ENCODE assay signal across 8 mouse cellular contexts in genomic region chr11:60706696-60707480, GRCm38 (mm10). TPM values are rescaled to one million over a fixed set of nuclear protein-coding genes. Genes with fewer than 3 reads are reported as not detected.
A peak's percentile ranks its signal among the peaks of the same experiment; 100 is the strongest.
DNase-seq lines count a peak whose midpoint lies in the region; ATAC-seq and TF ChIP-seq lines count a peak whose summit lies in the region.

No protein-coding gene starts in this region.

- peak overlapping the region; percentile 33 for H3K27ac ChIP-seq in kidney, adult 2 months (ENCODE audit: insufficient read depth, low read depth, low read length)
- peak overlapping the region; percentile 96 for H3K27ac ChIP-seq in gastrocnemius, adult 2 months
- no peak overlapping the region for H3K27ac ChIP-seq in hindbrain, embryonic 11.5 days (ENCODE audit: low read depth, low read length)
- no peak overlapping the region for H3K27ac ChIP-seq in midbrain, embryonic 16.5 days (ENCODE audit: low read length)

- no peak overlapping the region for H3K4me3 ChIP-seq in kidney, adult 2 months (ENCODE audit: insufficient read depth, low read depth, low read length)
- H3K4me3 ChIP-seq in gastrocnemius, adult 2 months: peak overlapping the region; percentile 58
- no peak overlapping the region for H3K4me3 ChIP-seq in myocyte
- H3K4me3 ChIP-seq in hindbrain, embryonic 11.5 days (ENCODE audit: low read depth, low read length): no peak overlapping the region
- no peak overlapping the region for H3K4me3 ChIP-seq in midbrain, embryonic 16.5 days (ENCODE audit: low read depth, low read length)

- H3K4me2 ChIP-seq in myocyte (ENCODE audit: low read depth): peak overlapping the region; percentile 68
- no peak overlapping the region for H3K4me2 ChIP-seq in hindbrain, embryonic 11.5 days (replicated peaks; ENCODE audit: low read depth, low read length)
- no peak overlapping the region for H3K4me2 ChIP-seq in midbrain, embryonic 16.5 days (ENCODE audit: low read length)

- H3K4me1 ChIP-seq in kidney, adult 2 months (ENCODE audit: control insufficient read depth, insufficient read depth, low read length): peaks cover 6% of the 10 kb centered on the region
- peaks cover under 1% of the 10 kb centered on the region; the same call in 1 of the 2 replicates for H3K4me1 ChIP-seq in hindbrain, embryonic 11.5 days (replicated peaks; ENCODE audit: control insufficient read depth, insufficient read depth, low read length)
- H3K4me1 ChIP-seq in midbrain, embryonic 16.5 days (ENCODE audit: control insufficient read depth, insufficient read depth, low read length): peaks cover 15% of the 10 kb centered on the region

- peaks cover 31% of the 10 kb centered on the region for H3K79me2 ChIP-seq in myocyte (ENCODE audit: control insufficient read depth, insufficient read depth)

- H3K9ac ChIP-seq in hindbrain, embryonic 11.5 days (ENCODE audit: low read depth, low read length): no peak overlapping the region
- H3K9ac ChIP-seq in midbrain, embryonic 16.5 days (ENCODE audit: low read depth, low read length): no peak overlapping the region

- DNase-seq in kidney, adult 2 months: no peak
- DNase-seq in kidney, adult 18-20 months: no peak
- peak; percentile 28 for DNase-seq in right cerebral cortex, adult 18-20 months
- no peak for DNase-seq in right cerebral cortex, postnatal 36 days (ENCODE audit: low spot score in 2 of 2)
- DNase-seq in gastrocnemius, adult 2 months: peak; percentile 44
- no peak for DNase-seq in hindbrain, embryonic 11.5 days (ENCODE audit: low spot score)

- no peaks in the 10 kb centered on the region for H3K36me3 ChIP-seq in kidney, adult 2 months (ENCODE audit: control insufficient read depth, insufficient read depth, low read length)
- H3K36me3 ChIP-seq in myocyte (ENCODE audit: control insufficient read depth, insufficient read depth): peaks cover 3% of the 10 kb centered on the region
- peaks cover 38% of the 10 kb centered on the region for H3K36me3 ChIP-seq in hindbrain, embryonic 11.5 days (ENCODE audit: control insufficient read depth, insufficient read depth, low read length)
- peaks cover 53% of the 10 kb centered on the region for H3K36me3 ChIP-seq in midbrain, embryonic 16.5 days (ENCODE audit: control insufficient read depth, insufficient read depth, low read length)

- no peaks in the 10 kb centered on the region for H3K9me3 ChIP-seq in hindbrain, embryonic 11.5 days (ENCODE audit: control insufficient read depth, low read length)
- H3K9me3 ChIP-seq in midbrain, embryonic 16.5 days (replicated peaks; ENCODE audit: control insufficient read depth, low read length, poor library complexity, severe bottlenecking): no peaks in the 10 kb centered on the region

- intact Hi-C loops in gastrocnemius, adult 2 months (cut with DNase I): no loop called here

- no peak overlapping the region for H3ac ChIP-seq in myocyte (ENCODE audit: control insufficient read depth, insufficient read length)

- ATAC-seq in hindbrain, embryonic 11.5 days (ENCODE audit: low FRiP score): no peak
- no peak for ATAC-seq in midbrain, embryonic 16.5 days

- no peaks in the 10 kb centered on the region for H3K27me3 ChIP-seq in kidney, adult 2 months (replicated peaks; ENCODE audit: control insufficient read depth, insufficient read depth, low read length)
- H3K27me3 ChIP-seq in myocyte (ENCODE audit: control insufficient read depth, insufficient read depth, insufficient read length): no peaks in the 10 kb centered on the region
- no peaks in the 10 kb centered on the region for H3K27me3 ChIP-seq in hindbrain, embryonic 11.5 days (ENCODE audit: control insufficient read depth, insufficient read depth, low read length)
- no peaks in the 10 kb centered on the region for H3K27me3 ChIP-seq in midbrain, embryonic 16.5 days (ENCODE audit: control insufficient read depth, insufficient read depth, low read depth, low read length)

- no peak for TF ChIP-seq POLR2A in kidney, adult 2 months (IDR thresholded peaks at IDR 0.05; ENCODE audit: low read depth, low read length)
- no peak for TF ChIP-seq POLR2A in myocyte (IDR thresholded peaks at IDR 0.05; ENCODE audit: insufficient read length, low read depth)

- TF ChIP-seq CTCF in kidney, adult 2 months (conservative IDR thresholded peaks at IDR 0.05; ENCODE audit: insufficient read depth, insufficient read length, low read depth, low read length): no peak
- no peak for TF ChIP-seq CTCF in gastrocnemius, adult 2 months (IDR thresholded peaks at IDR 0.05)

- WGBS in kidney, adult 2 months: 72% methylated on average over 14 of the region's 14 CpGs
- WGBS in hindbrain, embryonic 11.5 days: 90% methylated on average over 14 of the region's 14 CpGs
- WGBS in midbrain, embryonic 16.5 days: 88% methylated on average over 14 of the region's 14 CpGs

TF ChIP-seq in myocyte, 11 proteins besides CTCF, POLR2A, EP300 and RAD21:
- TF ChIP-seq MYOG (IDR thresholded peaks at IDR 0.05; ENCODE audit: control insufficient read depth in 1 of 3, insufficient read depth in 1 of 3, insufficient read length in 2 of 3, low read depth in 2 of 3) (peak in 1 of 3 experiments; percentile 55), TCF3 (IDR thresholded peaks at IDR 0.05; ENCODE audit: insufficient read length, low read depth) (no peak), MYOD1 (IDR thresholded peaks at IDR 0.05; ENCODE audit: control insufficient read depth in 1 of 3, insufficient read length in 2 of 3, low read depth in 2 of 3) (peak in 1 of 3 experiments; percentile 44)

RNA-seq across cellular contexts. Expression of gene Llgl1, which starts 7.4 kb away (rescaled TPM):
- polyA plus RNA-seq in kidney, adult 2 months (2012; rRNA removed): 26.2 and 30.6 TPM in 2 replicates
- total RNA-seq in gastrocnemius, adult 2 months (2021): 1 to 10 TPM; 9.0 to 9.5 TPM
- polyA plus RNA-seq in myocyte (2012; fragmentation: generic; extraction: Trizol): 33.4 TPM
- polyA plus RNA-seq in hindbrain, embryonic 11.5 days (2014; fragmentation: Nextera tagmentation; extraction: Ambion mirVana): 70.4 and 85.8 TPM in 2 replicates
- 44.4 and 46.8 TPM in 2 replicates for polyA plus RNA-seq in midbrain, embryonic 16.5 days (2015; fragmentation: Nextera tagmentation; extraction: Ambion mirVana)

RNA-seq across cellular contexts. Expression of gene Flii, which starts 20.2 kb away (rescaled TPM):
- 164 and 176 TPM in 2 replicates for polyA plus RNA-seq in kidney, adult 2 months (2012; rRNA removed)
- total RNA-seq in gastrocnemius, adult 2 months (2021): 100 to 1,000 TPM in 1 of 2 experiments, 10 to 100 TPM in 1; 96.1 to 103 TPM
- 247 TPM for polyA plus RNA-seq in myocyte (2012; fragmentation: generic; extraction: Trizol)
- 54.5 and 59.7 TPM in 2 replicates for polyA plus RNA-seq in hindbrain, embryonic 11.5 days (2014; fragmentation: Nextera tagmentation; extraction: Ambion mirVana)
- 78.5 and 79.2 TPM in 2 replicates for polyA plus RNA-seq in midbrain, embryonic 16.5 days (2015; fragmentation: Nextera tagmentation; extraction: Ambion mirVana)

RNA-seq across cellular contexts. Expression of gene Mief2, which starts 21.3 kb away (rescaled TPM):
- 16.9 and 17.9 TPM in 2 replicates for polyA plus RNA-seq in kidney, adult 2 months (2012; rRNA removed)
- 10 to 100 TPM; 61.9 to 91.0 TPM for total RNA-seq in gastrocnemius, adult 2 months (2021)
- polyA plus RNA-seq in myocyte (2012; fragmentation: generic; extraction: Trizol): 49.7 TPM
- polyA plus RNA-seq in hindbrain, embryonic 11.5 days (2014; fragmentation: Nextera tagmentation; extraction: Ambion mirVana): 11.8 and 12.0 TPM in 2 replicates
- polyA plus RNA-seq in midbrain, embryonic 16.5 days (2015; fragmentation: Nextera tagmentation; extraction: Ambion mirVana): 23.6 and 24.6 TPM in 2 replicates

Comparison
In these comparisons a context has a peak if more than half of its experiments do, and no peak if none do; other contexts are left out.
1. DNase-seq: peak in right cerebral cortex, adult 18-20 months (single experiment) and gastrocnemius, adult 2 months (single experiment); none in kidney, adult 2 months (single experiment), kidney, adult 18-20 months (single experiment), right cerebral cortex, postnatal 36 days (0 of 2) and hindbrain, embryonic 11.5 days (single experiment).
2. H3K27ac ChIP-seq: peak in kidney, adult 2 months (single experiment) and gastrocnemius, adult 2 months (single experiment); none in hindbrain, embryonic 11.5 days (single experiment) and midbrain, embryonic 16.5 days (single experiment).